Mouse (Mus musculus): ENCODE data around the gene Cpvl.

GRCm38 (mm10) chr6:53920041-53920440 lies 58.4 kb downstream of the Cpvl start:
- TF ChIP-seq POLR2A (IDR thresholded peaks at IDR 0.05; ENCODE audit: extremely low read depth, insufficient read depth, low read length) (no peak), CTCF (IDR thresholded peaks at IDR 0.05; ENCODE audit: low read depth, low read length) (no peak)
